Mouse (Mus musculus): ENCODE measurements at regions not wholly inside any gene's neighbourhood (a gene's known extent, or its start where the extent isn't known, plus 50 kb on each side); places are given as distances from the start of the nearest gene placed in this dataset.

GRCm38 (mm10) chrX:142481203-142481815 lies 91.0 kb upstream of the Acsl4 start:
- H3K4me3 ChIP-seq (ENCODE audit: low read depth, low read length): no peak overlapping the region
- H3K36me3 ChIP-seq (ENCODE audit: insufficient read depth): no peaks in the 10 kb centered on the region
- DNase-seq (no peak), ATAC-seq (no peak)
- H3K27ac ChIP-seq (ENCODE audit: low read depth, low read length): no peak overlapping the region
- H3K27me3 ChIP-seq (ENCODE audit: insufficient read depth, low read length): no peaks in the 10 kb centered on the region
- 75% methylated on average over 5 of the region's 5 CpGs for WGBS
- H3K9me3 ChIP-seq (ENCODE audit: low read length): no peaks in the 10 kb centered on the region
- TF ChIP-seq CTCF (IDR thresholded peaks at IDR 0.05; ENCODE audit: low read depth): no peak
- no peak overlapping the region for H3K9ac ChIP-seq
- H3K4me2 ChIP-seq (ENCODE audit: low read depth): no peak overlapping the region
- no peaks in the 10 kb centered on the region for H3K4me1 ChIP-seq (ENCODE audit: insufficient read depth)

DNA sequence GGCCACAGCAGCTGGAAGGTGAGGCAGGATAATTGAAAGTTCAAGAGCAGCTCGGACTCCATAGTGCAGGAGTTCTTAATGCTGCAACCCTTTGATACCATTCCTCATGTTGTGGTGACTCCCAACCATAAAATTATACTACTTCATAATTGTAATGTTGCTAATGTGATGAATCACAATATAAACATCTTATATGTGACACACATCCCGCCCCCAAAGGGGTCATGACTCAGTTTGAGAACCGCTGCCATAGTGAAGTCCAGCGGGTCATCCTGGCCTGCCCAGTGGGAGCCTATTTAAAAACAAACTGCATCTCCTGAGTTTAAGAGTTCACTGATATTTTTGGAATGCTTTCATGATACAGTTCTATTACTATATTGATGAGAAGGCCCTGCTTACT lies 97.7 kb upstream of the Acsl4 start:
- DNase-seq (no peak), ATAC-seq (no peak)
- WGBS: 89% methylated on average over 4 of the region's 4 CpGs
- H3K9me3 ChIP-seq (ENCODE audit: low read length): no peaks in the 10 kb centered on the region
- H3K9ac ChIP-seq: no peak overlapping the region
- H3K4me2 ChIP-seq (ENCODE audit: low read depth): no peak overlapping the region
- no peak overlapping the region for H3K4me3 ChIP-seq (ENCODE audit: low read depth, low read length)
- H3K27ac ChIP-seq (ENCODE audit: low read depth, low read length): no peak overlapping the region
- no peak for TF ChIP-seq CTCF (IDR thresholded peaks at IDR 0.05; ENCODE audit: low read depth)
- no peaks in the 10 kb centered on the region for H3K4me1 ChIP-seq (ENCODE audit: insufficient read depth)
- H3K27me3 ChIP-seq (ENCODE audit: insufficient read depth, low read length): no peaks in the 10 kb centered on the region
- H3K36me3 ChIP-seq (ENCODE audit: insufficient read depth): no peaks in the 10 kb centered on the region

DNA sequence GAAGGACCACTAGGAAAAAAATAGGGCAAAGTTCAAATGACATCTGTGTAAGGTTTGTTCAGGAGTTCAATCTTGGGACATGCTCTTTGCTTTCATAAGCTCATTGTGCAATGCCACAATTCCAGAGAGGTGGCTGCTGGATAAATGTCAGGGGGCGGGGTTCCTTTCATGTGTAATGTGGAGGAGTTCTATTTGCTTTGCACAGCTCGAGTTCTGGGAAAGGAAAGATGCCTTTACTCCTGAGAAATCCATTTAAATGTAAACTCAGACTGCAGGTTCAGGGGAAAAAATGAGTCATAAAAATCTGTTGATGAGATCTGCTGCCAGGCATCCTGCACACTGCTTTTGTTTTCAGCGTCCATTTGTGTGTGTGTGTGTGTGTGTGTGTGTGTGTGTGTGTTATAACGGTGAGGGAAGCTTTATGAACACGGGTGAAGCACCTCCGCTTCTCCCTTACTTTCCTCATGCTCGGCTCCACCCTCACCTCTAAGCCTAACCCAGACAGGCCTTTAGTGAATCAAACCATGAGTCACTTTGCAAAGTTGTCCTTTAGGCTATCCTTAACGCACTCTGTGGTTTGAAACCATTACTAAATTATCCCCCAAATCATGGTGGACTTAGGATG lies 99.9 kb upstream of the Acsl4 start:
- Histone ChIP-seq H3K27ac (ENCODE audit: low read depth, low read length) (no peak overlapping the region), H3K9ac (no peak overlapping the region), H3K4me1 (ENCODE audit: insufficient read depth) (no peaks in the 10 kb centered on the region), H3K9me3 (ENCODE audit: low read length) (no peaks in the 10 kb centered on the region), H3K4me3 (ENCODE audit: low read depth, low read length) (no peak overlapping the region), H3K36me3 (ENCODE audit: insufficient read depth) (no peaks in the 10 kb centered on the region), H3K4me2 (ENCODE audit: low read depth) (no peak overlapping the region), H3K27me3 (ENCODE audit: insufficient read depth, low read length) (no peaks in the 10 kb centered on the region)
- DNase-seq: no peak
- WGBS: 62% methylated on average over 8 of the region's 8 CpGs
- ATAC-seq: no peak
- no peak for TF ChIP-seq CTCF (IDR thresholded peaks at IDR 0.05; ENCODE audit: low read depth)

DNA sequence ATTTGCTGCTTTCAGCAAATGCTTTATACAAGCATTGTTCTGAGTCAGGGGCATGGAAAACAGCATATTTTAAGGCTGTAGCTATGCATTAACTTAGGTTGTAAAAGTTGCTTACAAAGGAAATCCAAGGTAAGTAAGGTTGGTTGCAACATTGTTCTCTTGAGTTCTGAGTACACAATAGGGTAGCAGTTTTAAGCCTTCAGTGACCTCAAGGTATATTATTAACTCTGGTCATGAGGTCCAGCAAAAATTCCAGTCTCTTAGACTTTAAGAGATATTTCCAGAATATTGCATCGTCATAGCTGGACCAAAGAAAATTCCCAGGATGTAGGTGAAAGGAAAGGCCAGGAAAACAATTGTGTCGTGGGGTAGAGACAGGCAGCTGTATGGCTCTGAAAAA lies 110.8 kb upstream of the Acsl4 start:
- H3K4me3 ChIP-seq (ENCODE audit: low read depth, low read length): no peak overlapping the region
- ATAC-seq (no peak), DNase-seq (no peak)
- H3K4me1 ChIP-seq (ENCODE audit: insufficient read depth): no peaks in the 10 kb centered on the region
- no peaks in the 10 kb centered on the region for H3K36me3 ChIP-seq (ENCODE audit: insufficient read depth)
- WGBS: 85% methylated on average over 2 of the region's 2 CpGs
- H3K4me2 ChIP-seq (ENCODE audit: low read depth): no peak overlapping the region
- H3K27me3 ChIP-seq (ENCODE audit: insufficient read depth, low read length): no peaks in the 10 kb centered on the region
- no peak for TF ChIP-seq CTCF (IDR thresholded peaks at IDR 0.05; ENCODE audit: low read depth)
- no peak overlapping the region for H3K27ac ChIP-seq (ENCODE audit: low read depth, low read length)
- no peak overlapping the region for H3K9ac ChIP-seq
- H3K9me3 ChIP-seq (ENCODE audit: low read length): no peaks in the 10 kb centered on the region

- H3K4me3 ChIP-seq (ENCODE audit: low read depth, low read length): no peak overlapping the region
- H3K4me2 ChIP-seq (ENCODE audit: low read depth): no peak overlapping the region
- 45% methylated on average over 2 of the region's 2 CpGs for WGBS
- H3K36me3 ChIP-seq (ENCODE audit: insufficient read depth): no peaks in the 10 kb centered on the region
- TF ChIP-seq CTCF (IDR thresholded peaks at IDR 0.05; ENCODE audit: low read depth): no peak
- H3K27me3 ChIP-seq (ENCODE audit: insufficient read depth, low read length): no peaks in the 10 kb centered on the region
- no peak for ATAC-seq
- no peak overlapping the region for H3K27ac ChIP-seq (ENCODE audit: low read depth, low read length)
- no peak overlapping the region for H3K9ac ChIP-seq
- H3K9me3 ChIP-seq (ENCODE audit: low read length): no peaks in the 10 kb centered on the region
- DNase-seq: no peak
- no peaks in the 10 kb centered on the region for H3K4me1 ChIP-seq (ENCODE audit: insufficient read depth)
Measured at GRCm38 (mm10) chrX:142504962-142505361, 114.6 kb upstream of the Acsl4 start.

GRCm38 (mm10) chrX:142507475-142507874 lies 117.1 kb upstream of the Acsl4 start:
- no peaks in the 10 kb centered on the region for H3K4me1 ChIP-seq (ENCODE audit: insufficient read depth)
- no peaks in the 10 kb centered on the region for H3K27me3 ChIP-seq (ENCODE audit: insufficient read depth, low read length)
- no peak overlapping the region for H3K27ac ChIP-seq (ENCODE audit: low read depth, low read length)
- no peak overlapping the region for H3K4me3 ChIP-seq (ENCODE audit: low read depth, low read length)
- no peaks in the 10 kb centered on the region for H3K9me3 ChIP-seq (ENCODE audit: low read length)
- ATAC-seq (no peak), DNase-seq (no peak)
- TF ChIP-seq CTCF (IDR thresholded peaks at IDR 0.05; ENCODE audit: low read depth): no peak
- H3K4me2 ChIP-seq (ENCODE audit: low read depth): no peak overlapping the region
- H3K9ac ChIP-seq: no peak overlapping the region
- no peaks in the 10 kb centered on the region for H3K36me3 ChIP-seq (ENCODE audit: insufficient read depth)

DNA sequence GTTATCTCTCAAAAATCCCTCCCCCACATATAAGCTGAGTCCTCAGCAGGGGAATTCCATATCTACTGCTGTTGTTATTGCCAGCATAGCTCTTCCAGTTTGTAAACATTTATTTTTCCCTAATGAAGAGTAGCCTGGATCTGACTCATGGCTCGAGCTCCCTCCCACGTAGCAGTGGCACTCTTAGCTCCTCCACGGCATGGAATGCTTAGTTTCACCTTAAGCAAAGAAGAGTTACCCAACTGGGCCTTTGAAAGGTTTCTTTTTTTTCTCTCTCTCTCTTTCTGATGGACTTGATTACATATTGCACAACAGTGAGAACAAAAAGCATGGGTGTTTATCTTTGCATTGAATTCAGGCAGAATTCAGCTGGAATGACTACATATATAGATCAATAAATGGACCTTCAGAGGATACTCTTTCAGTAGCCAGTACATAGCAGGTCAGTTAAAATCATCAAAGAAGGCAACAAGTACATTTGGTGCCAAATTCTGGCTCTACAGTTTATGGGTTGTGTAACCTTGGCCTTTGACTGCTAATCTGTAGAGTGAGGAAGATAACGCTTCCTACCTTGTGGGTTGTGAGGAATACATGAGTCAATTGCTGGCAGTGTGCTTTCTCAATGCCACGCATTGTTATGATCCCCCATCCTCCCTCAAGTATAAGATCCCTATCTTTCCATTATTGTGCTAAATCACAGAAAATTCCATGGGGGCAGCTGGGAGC lies 126.2 kb upstream of the Acsl4 start:
- Histone ChIP-seq H3K36me3 (ENCODE audit: insufficient read depth) (no peaks in the 10 kb centered on the region), H3K9me3 (ENCODE audit: low read length) (no peaks in the 10 kb centered on the region), H3K4me3 (ENCODE audit: low read depth, low read length) (no peak overlapping the region), H3K4me2 (ENCODE audit: low read depth) (no peak overlapping the region), H3K27me3 (ENCODE audit: insufficient read depth, low read length) (no peaks in the 10 kb centered on the region), H3K9ac (no peak overlapping the region), H3K27ac (ENCODE audit: low read depth, low read length) (no peak overlapping the region), H3K4me1 (ENCODE audit: insufficient read depth) (no peaks in the 10 kb centered on the region)
- TF ChIP-seq CTCF (IDR thresholded peaks at IDR 0.05; ENCODE audit: low read depth): no peak
- WGBS: 91% methylated on average over 5 of the region's 5 CpGs
- ATAC-seq (no peak), DNase-seq (no peak)
